Mouse (Mus musculus) stomach, postnatal 0 days (tissue): ENCODE data around the gene Cort.

Experiments used
- CTCF ChIP-seq: IDR thresholded peaks from 2 replicates; pipeline ENCODE4 v1.5.1; 2016; ENCODE audit warnings: antibody characterized with exemption, low read depth, mild to moderate bottlenecking, moderate library complexity
- EP300 ChIP-seq: optimal IDR thresholded peaks from 2 replicates; pipeline ENCODE3; 2016; ENCODE audit warnings: antibody characterized with exemption

- no peak for TF ChIP-seq CTCF
- no peak for TF ChIP-seq EP300
Observed at GRCm38 (mm10) chr4:149079629-149080028, 46.9 kb downstream of the Cort start.
